Mouse (Mus musculus): ENCODE data around the gene Cd3d. TPM values are rescaled to one million over a fixed set of nuclear protein-coding genes. Genes with fewer than 3 reads are reported as not detected.

The Cd3d gene
- polyA plus RNA-seq (2015; fragmentation: Nextera tagmentation; extraction: Ambion mirVana) = 4.1 and 4.5 TPM in 2 replicates

GRCm38 (mm10) chr9:44981676-44982075 lies at the start of gene Cd3d:
TSS of gene Cd3d (plus strand) at chr9:44981786.

GRCm38 (mm10) chr9:44965126-44965832 lies 16.3 kb upstream of the Cd3d start, which contains the start of gene Ube4a:
TSS of gene Ube4a (minus strand) at chr9:44965600.

GRCm38 (mm10) chr9:44980242-44980641 lies 1.3 kb upstream of the Cd3d start, which contains the start of gene Cd3g:
TSS of gene Cd3g (minus strand) at chr9:44980431.

GRCm38 (mm10) chr9:45009180-45010078 lies 27.8 kb downstream of the Cd3d start, which contains the start of gene Cd3e:
TSS of gene Cd3e (minus strand) at chr9:45009627.

Other genes with a start within 250 kb of the Cd3d start
- 4.4 and 7.2 TPM in 2 replicates for gene Phldb1, start 246.6 kb upstream of the Cd3d start, polyA plus RNA-seq (2015; fragmentation: Nextera tagmentation; extraction: Ambion mirVana)
- gene Arcn1, start 213.9 kb upstream of the Cd3d start, polyA plus RNA-seq (2015; fragmentation: Nextera tagmentation; extraction: Ambion mirVana) = 57.4 and 64.7 TPM in 2 replicates
- gene Ift46, start 213.9 kb upstream of the Cd3d start, polyA plus RNA-seq (2015; fragmentation: Nextera tagmentation; extraction: Ambion mirVana) = 24.8 and 31.0 TPM in 2 replicates
- gene Tmem25, start 182.5 kb upstream of the Cd3d start, polyA plus RNA-seq (2015; fragmentation: Nextera tagmentation; extraction: Ambion mirVana) = 0.15 and 0.20 TPM in 2 replicates
- 0.29 and 0.34 TPM in 2 replicates for gene Ttc36, start 178.7 kb upstream of the Cd3d start, polyA plus RNA-seq (2015; fragmentation: Nextera tagmentation; extraction: Ambion mirVana)
- 6.8 and 7.2 TPM in 2 replicates for gene Kmt2a, start 100.5 kb upstream of the Cd3d start, polyA plus RNA-seq (2015; fragmentation: Nextera tagmentation; extraction: Ambion mirVana)
- 750 and 762 TPM in 2 replicates for gene Atp5l, start 61.0 kb upstream of the Cd3d start, polyA plus RNA-seq (2015; fragmentation: Nextera tagmentation; extraction: Ambion mirVana)
- gene Ube4a, start 16.2 kb upstream of the Cd3d start, polyA plus RNA-seq (2015; fragmentation: Nextera tagmentation; extraction: Ambion mirVana) = 10.6 and 11.0 TPM in 2 replicates
- gene Cd3g, start 1.4 kb upstream of the Cd3d start, polyA plus RNA-seq (2015; fragmentation: Nextera tagmentation; extraction: Ambion mirVana) = 1.8 and 3.4 TPM in 2 replicates
- 0.52 and 0.79 TPM in 2 replicates for gene Cd3e, start 27.8 kb downstream of the Cd3d start, polyA plus RNA-seq (2015; fragmentation: Nextera tagmentation; extraction: Ambion mirVana)
- 0.42 and 0.55 TPM in 2 replicates for gene Mpzl2, start 58.0 kb downstream of the Cd3d start, polyA plus RNA-seq (2015; fragmentation: Nextera tagmentation; extraction: Ambion mirVana)
- gene Mpzl3, start 73.4 kb downstream of the Cd3d start, polyA plus RNA-seq (2015; fragmentation: Nextera tagmentation; extraction: Ambion mirVana) = 0.70 and 1.1 TPM in 2 replicates
- gene Jaml, start 97.4 kb downstream of the Cd3d start, polyA plus RNA-seq (2015; fragmentation: Nextera tagmentation; extraction: Ambion mirVana) = 10.2 and 10.3 TPM in 2 replicates
- 0.38 and 0.42 TPM in 2 replicates for gene Scn2b, start 136.0 kb downstream of the Cd3d start, polyA plus RNA-seq (2015; fragmentation: Nextera tagmentation; extraction: Ambion mirVana)
- 0.19 and 0.24 TPM in 2 replicates for gene Scn4b, start 156.6 kb downstream of the Cd3d start, polyA plus RNA-seq (2015; fragmentation: Nextera tagmentation; extraction: Ambion mirVana)
- gene BC049352, start 200.2 kb downstream of the Cd3d start, polyA plus RNA-seq (2015; fragmentation: Nextera tagmentation; extraction: Ambion mirVana) = 0.28 and 0.34 TPM in 2 replicates
- 0.12 TPM in 1 of 2 replicates, not detected in the other for gene Tmprss4, start 222.3 kb downstream of the Cd3d start, polyA plus RNA-seq (2015; fragmentation: Nextera tagmentation; extraction: Ambion mirVana)

Measured in spleen, postnatal 0 days (tissue).